Mouse (Mus musculus) stomach, embryonic 16.5 days (tissue): ENCODE measurements around the gene Ifrd2. TPM values are rescaled to one million over a fixed set of nuclear protein-coding genes. Genes with fewer than 3 reads are reported as not detected.
A peak's percentile ranks its signal among the peaks of the same experiment; 100 is the strongest.

Experiments used
- ATAC-seq: fragments of 200-750 bp; cut with Nextera tagmentation; 2 replicates; pipeline ENCODE4 v1.8.0; 2017; ENCODE audit warnings: moderate number of reproducible peaks, moderate TSS enrichment; ENCODE audit not compliant: insufficient read depth, low FRiP score
- H3K27ac ChIP-seq: fragments of 300-500 bp; sonication (generic); 2 replicates; pipeline ENCODE4 v1.5.1; 2014; ENCODE audit warnings: low read length
- H3K27me3 ChIP-seq: fragments of 300-500 bp; sonication (generic); 2 replicates; pipeline ENCODE4 v1.6.1; 2014; ENCODE audit warnings: low read length, control low read depth, mixed read lengths; ENCODE audit not compliant: control insufficient read depth, insufficient read depth
- H3K36me3 ChIP-seq: fragments of 300-500 bp; sonication (generic); 2 replicates; pipeline ENCODE4 v1.6.1; 2014; ENCODE audit warnings: low read length; ENCODE audit not compliant: control insufficient read depth, insufficient read depth
- H3K4me1 ChIP-seq: fragments of 300-500 bp; sonication (generic); 2 replicates; pipeline ENCODE4 v1.6.1; 2014; ENCODE audit warnings: low read length, control low read depth, mixed read lengths; ENCODE audit not compliant: control insufficient read depth, insufficient read depth
- H3K4me2 ChIP-seq: fragments of 300-500 bp; sonication (generic); 2 replicates; pipeline ENCODE4 v1.6.1; 2014; ENCODE audit warnings: low read depth, low read length, mixed read lengths
- H3K4me3 ChIP-seq: fragments of 300-500 bp; sonication (generic); replicated peaks from 2 replicates; pipeline ENCODE4 v1.5.1; 2014; ENCODE audit warnings: mild to moderate bottlenecking, low read length
- H3K9ac ChIP-seq: fragments of 300-500 bp; sonication (generic); 2 replicates; pipeline ENCODE4 v1.6.1; 2014; ENCODE audit warnings: low read length
- H3K9me3 ChIP-seq: fragments of 300-500 bp; sonication (generic); replicated peaks from 2 replicates; pipeline ENCODE4 v1.6.1; 2016; ENCODE audit warnings: low read length, control low read depth; ENCODE audit not compliant: control insufficient read depth
- WGBS: fragments of 180-500 bp; shearing (Covaris S2); extraction: QIAGEN DNeasy Blood & Tissue Kit; methylation state at CpG from one replicate; pipeline ENCODE4 v1.1.7; 2014; 5-methylcytosine and 5-hydroxymethylcytosine counted together
- polyA plus RNA-seq: library from polyadenylated mRNA; unstranded; fragments of >200 nt; fragmentation: Nextera tagmentation; extraction: Ambion mirVana; gene quantifications from 2 replicates; pipeline ENCODE4 v1.2.1, GENCODE M21; 2015

Gene Ifrd2
- polyA plus RNA-seq, 1 experiment from 2014 or later = 62.0 TPM

DNA sequence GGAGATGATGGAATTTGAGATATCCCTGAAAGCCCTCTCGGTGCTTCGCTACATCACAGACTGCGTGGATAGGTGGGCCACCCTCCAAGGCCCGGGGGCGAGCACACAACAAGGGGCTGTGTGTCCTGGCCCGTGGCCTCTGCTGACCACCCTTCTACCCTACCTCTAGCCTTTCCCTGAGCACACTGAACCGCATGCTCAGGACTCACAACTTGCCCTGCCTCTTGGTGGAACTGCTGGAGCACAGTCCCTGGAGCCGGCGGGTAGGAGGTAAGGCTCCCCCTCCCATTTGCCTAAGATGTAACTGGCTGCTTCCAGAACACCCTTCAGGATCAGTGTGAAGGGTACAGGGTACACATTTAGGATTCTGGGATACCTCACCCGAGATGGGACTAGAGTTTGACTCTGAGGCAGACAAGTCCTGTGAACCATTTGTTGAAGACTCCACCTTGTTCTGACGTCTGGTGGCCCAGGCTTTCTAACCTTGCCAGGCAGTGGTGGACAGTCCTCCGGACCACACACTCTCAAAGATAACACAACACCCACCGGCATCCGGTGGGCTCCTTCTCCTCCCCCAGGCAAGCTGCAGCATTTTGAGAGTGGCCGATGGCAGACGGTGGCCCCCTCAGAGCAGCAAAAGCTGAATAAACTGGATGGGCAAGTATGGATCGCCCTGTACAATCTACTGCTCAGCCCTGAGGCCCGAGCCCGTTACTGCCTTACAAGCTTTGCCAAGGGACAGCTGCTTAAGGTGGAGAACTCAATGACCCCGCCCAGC, 38.0 kb upstream of the Ifrd2 start:
- H3K4me1 ChIP-seq = peaks cover 41% of the 10 kb centered on the region
- whole genome bisulfite sequencing = 79% methylated on average over 20 of the region's 20 CpGs

DNA sequence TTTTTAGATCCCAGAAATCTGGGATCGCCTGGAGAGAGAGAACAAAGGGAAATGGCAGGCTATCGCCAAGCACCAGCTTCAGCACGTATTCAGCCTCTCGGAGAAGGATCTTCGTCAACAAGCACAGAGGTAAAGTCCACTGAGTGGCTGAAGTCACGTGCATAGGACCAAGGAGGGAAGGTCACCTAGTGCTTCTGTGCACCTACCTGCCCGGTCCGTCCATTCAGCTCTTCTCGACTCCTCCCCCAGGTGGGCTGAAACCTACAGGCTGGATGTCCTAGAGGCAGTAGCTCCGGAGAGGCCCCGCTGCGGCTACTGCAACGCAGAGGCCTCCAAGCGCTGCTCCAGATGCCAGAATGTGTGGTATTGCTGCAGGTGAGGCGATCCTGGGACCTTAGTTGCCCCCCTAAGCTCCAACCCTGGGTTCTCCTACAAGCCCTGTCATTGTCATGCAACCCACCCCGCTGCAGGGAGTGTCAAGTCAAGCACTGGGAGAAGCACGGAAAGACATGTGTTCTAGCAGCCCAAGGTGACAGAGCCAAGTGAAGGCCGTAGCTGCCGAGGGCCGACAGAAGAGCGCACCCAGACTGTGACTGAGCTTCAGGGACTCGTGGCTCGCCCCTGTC, 36.8 kb upstream of the Ifrd2 start:
- no peaks in the 10 kb centered on the region for H3K36me3 ChIP-seq
- H3K9ac ChIP-seq = peak overlapping the region; percentile 71
- H3K4me2 ChIP-seq = peak overlapping the region; percentile 96
- H3K4me3 ChIP-seq = peak overlapping the region; percentile 49
- H3K27me3 ChIP-seq = no peaks in the 10 kb centered on the region
- peak overlapping the region; percentile 25; the same call in 1 of the 2 replicates for H3K27ac ChIP-seq
- ATAC-seq = no peak
- WGBS = 40% methylated on average over 23 of the region's 23 CpGs
- H3K4me1 ChIP-seq = peaks cover 41% of the 10 kb centered on the region
- no peaks in the 10 kb centered on the region for H3K9me3 ChIP-seq

More for the DNA sequence above, 38.0 kb upstream of the Ifrd2 start:
- H3K9ac ChIP-seq = no peak overlapping the region
- no peak for ATAC-seq
- no peak overlapping the region for H3K4me3 ChIP-seq
- 0 out of 2 replicates have a peak, but pooled peaks cover 4% of the 10 kb centered on the region for H3K36me3 ChIP-seq
- H3K9me3 ChIP-seq = no peaks in the 10 kb centered on the region
- H3K27ac ChIP-seq = no peak overlapping the region
- H3K4me2 ChIP-seq = no peak overlapping the region
- H3K27me3 ChIP-seq = no peaks in the 10 kb centered on the region

DNA sequence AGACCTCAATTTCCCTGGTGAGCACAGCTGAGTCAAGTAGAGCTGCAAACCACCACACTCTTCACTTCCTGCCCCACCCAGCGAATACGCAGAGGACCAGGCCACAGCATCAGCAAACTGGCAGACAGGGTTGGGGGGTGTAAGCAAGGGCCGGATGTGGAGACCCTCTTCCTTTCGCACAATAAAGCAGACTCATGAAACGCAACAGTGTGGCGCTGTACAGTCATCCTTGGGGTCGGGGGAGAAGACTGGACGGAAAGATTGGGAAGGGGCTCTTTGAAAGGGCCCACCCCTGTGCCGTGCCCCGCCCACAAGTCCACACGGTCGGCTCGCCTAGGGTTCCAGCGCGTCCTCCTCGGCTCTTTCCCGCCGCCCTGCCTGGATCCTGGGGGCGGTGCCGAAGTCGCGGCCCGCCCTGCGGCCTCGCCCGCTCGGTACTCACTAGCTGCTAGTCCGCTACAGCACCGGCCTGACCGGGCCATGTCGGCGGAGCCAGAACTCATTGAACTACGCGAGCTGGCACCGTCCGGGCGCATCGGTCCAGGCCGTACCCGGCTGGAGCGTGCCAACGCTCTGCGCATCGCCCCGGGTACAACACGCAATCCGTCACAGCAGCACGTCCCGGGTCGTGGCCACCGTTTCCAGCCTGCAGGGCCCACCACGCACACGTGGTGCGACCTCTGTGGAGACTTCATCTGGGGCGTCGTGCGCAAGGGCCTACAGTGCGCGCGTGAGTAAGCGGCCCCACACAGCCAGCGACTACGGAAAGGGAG, 36.1 kb upstream of the Ifrd2 start, which contains the start of gene Rassf1:
Gene Rassf1, plus strand, starts transcription at position 439 of the 773 bp plus-strand sequence.
- peak within 1 kb of the TSS; percentile 71 for H3K9ac ChIP-seq
- peaks cover 48% of the 10 kb centered on the region for H3K4me1 ChIP-seq
- peak; percentile 48 for ATAC-seq
- H3K9me3 ChIP-seq = no peaks in the 10 kb centered on the region
- H3K27ac ChIP-seq = peak within 1 kb of the TSS; percentile 64
- no peaks in the 10 kb centered on the region for H3K27me3 ChIP-seq
- peak within 1 kb of the TSS; percentile 96 for H3K4me2 ChIP-seq
- WGBS = under 1% methylated on average over 63 of the region's 63 CpGs
- no peaks in the 10 kb centered on the region for H3K36me3 ChIP-seq
- peak within 1 kb of the TSS; percentile 49 for H3K4me3 ChIP-seq

GRCm38 (mm10) chr9:107551890-107552355, 35.5 kb upstream of the Ifrd2 start:
- ATAC-seq = no peak
- Histone ChIP-seq H3K27ac (peak overlapping the region; percentile 64), H3K4me3 (peak overlapping the region; percentile 49), H3K9ac (peak overlapping the region; percentile 71), H3K4me1 (peaks cover 48% of the 10 kb centered on the region), H3K36me3 (no peaks in the 10 kb centered on the region), H3K9me3 (no peaks in the 10 kb centered on the region), H3K27me3 (no peaks in the 10 kb centered on the region), H3K4me2 (peak overlapping the region; percentile 96)
- WGBS = 12% methylated on average over 8 of the region's 8 CpGs

- Histone ChIP-seq H3K36me3 (0 out of 2 replicates have a peak, but pooled peaks cover 4% of the 10 kb centered on the region), H3K4me2 (peak overlapping the region; percentile 96), H3K4me3 (peak overlapping the region; percentile 73; the same call in 1 of the 2 replicates), H3K9me3 (no peaks in the 10 kb centered on the region), H3K9ac (no peak overlapping the region), H3K27ac (no peak overlapping the region), H3K4me1 (peaks cover 45% of the 10 kb centered on the region), H3K27me3 (no peaks in the 10 kb centered on the region)
- WGBS = 77% methylated on average over 5 of the region's 5 CpGs
- no peak for ATAC-seq
Observed at GRCm38 (mm10) chr9:107552690-107553393, 34.6 kb upstream of the Ifrd2 start.

DNA sequence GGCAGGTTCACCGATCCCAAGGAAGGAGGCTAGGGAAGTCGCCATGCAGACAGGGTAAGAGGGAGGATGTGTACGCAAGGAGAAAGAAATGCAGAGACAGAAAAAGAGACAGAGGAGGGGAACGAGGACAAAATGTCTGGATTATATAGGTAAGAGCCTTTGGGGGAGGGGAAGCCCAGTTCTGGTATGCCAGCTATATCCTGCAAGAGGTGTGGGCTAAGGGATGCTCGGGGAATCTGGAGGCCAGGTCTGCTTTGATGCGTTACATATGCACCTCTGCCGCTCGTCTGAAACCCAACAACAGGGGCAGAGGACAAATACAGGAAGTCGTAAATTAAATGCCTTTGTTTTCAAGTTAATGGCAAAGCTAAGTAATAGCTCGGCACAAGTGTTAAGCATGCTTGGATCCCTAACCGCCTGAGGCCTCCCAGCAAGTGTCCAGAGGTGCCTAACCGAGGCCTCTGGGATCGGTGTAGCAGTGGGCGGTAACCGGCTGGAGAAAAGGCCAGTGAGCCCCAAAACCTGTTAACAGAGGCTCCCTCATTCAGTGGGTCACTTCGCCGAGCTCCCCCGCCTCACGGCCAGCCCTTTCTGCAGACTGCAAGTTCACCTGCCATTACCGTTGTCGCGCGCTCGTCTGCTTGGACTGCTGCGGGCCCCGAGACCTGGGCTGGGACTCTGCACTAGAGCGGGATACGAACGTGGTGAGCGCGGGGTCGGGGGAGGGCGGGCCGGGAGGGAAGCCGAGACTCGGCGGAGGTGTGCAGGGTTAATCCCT, 33.7 kb upstream of the Ifrd2 start:
- peak overlapping the region; percentile 83 for H3K27ac ChIP-seq
- H3K27me3 ChIP-seq = no peaks in the 10 kb centered on the region
- H3K4me3 ChIP-seq = peak overlapping the region; percentile 73
- ATAC-seq = peak; percentile 27; the same call in 1 of the 2 replicates
- peak overlapping the region; percentile 77 for H3K9ac ChIP-seq
- H3K36me3 ChIP-seq = peaks cover 12% of the 10 kb centered on the region
- no peaks in the 10 kb centered on the region for H3K9me3 ChIP-seq
- H3K4me2 ChIP-seq = peak overlapping the region; percentile 96
- H3K4me1 ChIP-seq = peaks cover 45% of the 10 kb centered on the region
- WGBS = 5% methylated on average over 37 of the region's 37 CpGs

DNA sequence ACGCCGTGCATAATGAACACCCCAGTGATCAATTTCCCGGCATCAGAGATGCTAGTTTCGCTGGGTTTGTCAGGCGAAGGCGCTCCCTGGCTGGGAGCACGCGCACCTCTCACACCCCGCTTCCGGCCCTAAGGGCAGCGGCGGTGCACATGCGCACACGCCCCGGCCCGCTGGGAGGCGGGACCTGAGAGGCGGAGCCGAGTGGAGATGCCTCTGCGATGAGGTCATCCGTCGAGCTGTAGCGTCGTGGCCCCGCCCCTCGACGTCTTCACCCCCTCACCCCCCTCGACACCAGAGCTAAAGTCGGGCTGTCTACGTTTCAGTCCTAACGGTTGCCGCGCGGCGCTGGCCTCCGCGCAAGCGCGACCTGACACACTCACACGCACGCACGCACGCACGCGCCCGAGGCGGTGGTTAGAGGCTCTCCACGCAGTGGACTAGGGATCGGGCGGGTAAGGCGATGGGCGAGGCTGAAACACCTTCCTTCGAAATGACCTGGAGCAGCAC, 33.1 kb upstream of the Ifrd2 start:
- H3K9me3 ChIP-seq = no peaks in the 10 kb centered on the region
- H3K9ac ChIP-seq = peak overlapping the region; percentile 93
- H3K36me3 ChIP-seq = peaks cover 18% of the 10 kb centered on the region
- ATAC-seq = peak; percentile 91
- under 1% methylated on average over 53 of the region's 53 CpGs for WGBS
- H3K4me3 ChIP-seq = peak overlapping the region; percentile 73
- H3K27me3 ChIP-seq = no peaks in the 10 kb centered on the region
- H3K4me1 ChIP-seq = peaks cover 45% of the 10 kb centered on the region
- H3K27ac ChIP-seq = peak overlapping the region; percentile 95
- H3K4me2 ChIP-seq = peak overlapping the region; percentile 96
